Mouse (Mus musculus): ENCODE results near the gene AC124108.1.
"Not testable (repeated sequence)": the region's sequence is repeated elsewhere in the genome, so short reads cannot be mapped to it uniquely, and the experiment has no call there.

AC124108.1 gene

DNA sequence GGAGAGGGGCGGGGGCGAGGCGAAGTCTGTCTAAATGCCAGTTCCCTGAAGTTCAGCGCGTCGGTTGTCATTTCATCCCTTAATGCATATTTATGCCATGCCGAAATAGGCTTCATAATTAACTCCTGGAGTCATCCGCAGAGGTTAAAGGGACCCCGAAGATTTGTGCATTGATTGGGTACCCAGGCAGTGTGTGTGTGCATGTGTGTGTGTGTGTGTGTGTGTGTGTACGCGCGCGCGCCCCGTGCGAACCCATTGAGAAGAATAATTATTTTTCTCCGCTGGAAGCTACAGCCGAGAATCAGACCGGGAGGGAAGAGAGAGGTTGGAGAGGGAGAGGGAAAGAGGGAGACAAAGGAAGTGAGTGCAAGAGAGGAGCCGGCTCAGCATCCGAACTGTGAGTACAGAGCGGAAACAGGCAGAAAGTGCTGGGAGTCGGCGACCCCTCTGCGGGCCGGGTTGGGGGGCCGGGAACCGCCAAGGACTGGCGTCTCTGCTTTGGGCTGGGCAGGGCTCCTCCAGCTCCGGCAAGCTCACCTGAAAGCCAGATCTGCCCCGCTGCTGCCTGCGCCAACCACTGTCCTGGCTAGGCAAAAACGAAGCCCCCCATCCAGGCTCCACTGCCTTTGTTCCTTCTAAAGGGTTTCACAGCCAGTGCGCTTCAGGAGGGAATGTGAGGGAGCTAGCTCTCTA is at the start of gene AC124108.1, which contains the start of gene Lemd1:
TSS of gene AC124108.1 (plus strand) at position 365 of the 693 bp plus-strand sequence.
TSS of gene Lemd1 (plus strand) at position 339 of the 693 bp plus-strand sequence.
- no peak for DNase-seq

DNA sequence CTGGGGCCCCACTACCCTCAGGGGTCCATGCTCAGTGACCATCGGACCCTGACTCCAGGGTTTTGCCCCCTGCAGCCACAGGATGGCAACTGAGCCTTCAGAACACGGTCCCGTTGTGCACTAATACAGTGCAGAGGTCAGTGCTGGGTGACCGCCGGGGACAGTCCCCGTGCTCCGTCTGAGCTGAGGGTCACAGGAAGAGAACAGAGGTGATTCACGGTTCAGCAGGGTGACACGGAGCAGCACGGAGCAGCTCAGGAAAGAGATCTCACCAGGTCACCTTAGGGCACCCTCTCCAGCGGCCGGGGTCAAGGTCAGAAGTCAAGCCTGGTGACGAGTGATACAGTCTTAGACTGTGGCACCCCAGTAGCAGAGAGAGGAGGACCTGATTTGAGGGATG is 49.5 kb upstream of the AC124108.1 start:
- no peak for DNase-seq

DNA sequence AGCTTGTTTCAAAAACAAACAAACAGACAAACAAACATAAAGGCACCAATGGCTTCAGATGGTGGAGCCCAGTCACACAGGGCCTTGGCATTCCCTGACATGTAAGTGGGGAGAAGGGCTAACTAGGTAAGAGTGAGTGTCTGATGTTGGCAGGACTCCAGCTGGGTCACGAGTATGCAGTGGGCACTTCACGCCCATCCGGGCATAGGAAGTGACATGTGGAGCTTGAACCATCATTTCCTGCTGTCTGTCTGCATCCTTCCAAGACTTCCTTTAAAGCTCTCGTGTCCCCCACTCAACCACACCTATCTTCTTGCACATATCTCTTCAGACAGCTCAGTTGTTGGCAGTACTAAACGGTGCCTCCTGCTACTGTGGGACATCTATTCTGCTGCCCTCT is 48.2 kb upstream of the AC124108.1 start:
- DNase-seq: peak; percentile 73 to 78

- no peak for DNase-seq
Observed at GRCm38 (mm10) chr1:132143730-132144129, 47.5 kb upstream of the AC124108.1 start.

DNA sequence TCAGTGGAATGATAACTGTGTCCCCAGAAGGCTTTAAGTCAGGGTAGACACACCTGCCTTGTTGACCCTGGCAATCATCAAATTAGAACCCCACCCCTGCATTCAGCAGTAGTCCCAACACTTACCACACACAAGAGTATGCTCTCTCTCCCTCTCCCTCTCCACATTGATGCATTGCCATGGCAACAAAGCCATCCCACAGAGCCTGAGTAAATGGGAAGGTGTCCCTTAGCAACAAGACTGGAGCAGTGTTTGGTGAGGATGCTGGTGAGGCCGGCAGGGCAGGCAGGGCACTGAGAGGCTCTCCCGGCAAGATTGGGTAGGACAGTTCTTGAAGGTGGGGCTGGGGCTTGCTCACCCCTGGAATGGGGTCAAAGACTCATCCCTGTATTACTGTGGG is 47.0 kb upstream of the AC124108.1 start:
- DNase-seq: no peak

DNA sequence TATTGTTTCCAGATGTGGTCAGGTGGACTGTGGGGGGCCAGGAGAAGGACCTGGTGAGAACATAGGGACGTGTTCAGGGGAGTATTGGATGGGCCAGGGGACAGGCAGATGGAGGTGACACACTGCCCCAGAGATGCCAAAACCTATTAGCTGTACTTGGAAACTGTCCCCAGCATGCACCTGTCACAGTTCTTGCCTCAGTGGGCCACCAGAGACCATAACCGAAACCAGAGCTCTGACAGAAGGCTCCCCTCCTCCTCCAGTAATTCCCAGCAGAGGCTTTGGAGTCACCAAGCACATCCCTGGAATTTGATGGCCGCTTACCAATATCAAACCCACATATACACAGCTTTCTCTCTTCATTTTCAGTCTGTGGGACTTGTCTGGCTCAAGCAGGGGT is 46.4 kb upstream of the AC124108.1 start:
- no peak for DNase-seq

DNA sequence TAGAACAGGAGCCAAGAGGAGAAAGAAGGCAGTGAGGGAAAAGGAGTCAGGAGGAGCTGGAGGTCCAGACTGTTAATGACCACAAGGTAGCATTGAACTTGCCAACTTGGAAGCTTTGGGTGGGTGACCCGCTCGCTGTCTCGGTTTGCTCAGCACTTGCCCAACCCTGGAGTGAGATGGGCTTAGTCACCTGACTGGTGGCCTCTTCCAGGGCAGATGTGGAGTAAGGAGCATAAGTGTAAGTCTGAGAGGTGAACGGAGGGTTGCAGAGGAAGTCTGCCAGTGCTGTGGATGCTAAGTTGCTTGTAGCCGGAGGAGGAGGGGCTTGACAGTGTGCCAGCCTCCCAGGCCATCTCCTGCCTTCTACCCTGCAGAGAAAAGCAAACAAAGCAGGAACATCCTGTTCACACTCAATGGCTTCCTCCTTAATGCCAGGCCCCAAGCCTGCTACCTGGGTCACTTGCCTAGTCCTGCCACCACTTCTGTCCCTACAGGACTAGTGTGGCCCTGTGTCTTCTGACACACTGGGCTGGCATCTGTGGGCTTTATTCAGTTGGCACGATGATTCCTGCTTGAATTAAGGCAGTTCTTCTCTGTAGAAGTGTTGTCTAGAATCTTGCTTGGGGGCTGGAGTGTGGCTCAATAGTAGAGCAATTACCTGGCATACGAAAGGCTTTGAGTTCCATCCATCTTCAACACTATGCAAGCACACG is 45.1 kb upstream of the AC124108.1 start:
- DNase-seq: peak; percentile 77 to 86

DNA sequence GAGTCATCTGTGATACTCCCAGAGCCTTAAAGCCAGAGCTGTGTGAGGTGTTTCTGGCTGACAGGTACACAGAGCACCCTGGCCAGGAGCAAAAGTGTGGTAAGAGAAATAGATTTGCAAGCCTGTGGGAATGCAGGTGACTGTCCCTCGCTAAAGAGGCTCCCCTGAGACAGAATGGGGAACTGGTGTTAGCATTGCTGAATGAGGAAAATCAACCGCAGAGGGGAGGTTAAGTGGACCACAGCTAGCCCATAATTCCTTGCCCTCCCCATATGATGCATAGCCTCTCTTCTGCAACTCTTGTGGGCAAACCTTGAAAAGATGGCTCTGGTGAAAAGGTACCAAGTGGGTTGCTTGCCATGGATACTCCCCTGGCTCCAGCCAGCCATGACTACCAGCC is 41.8 kb upstream of the AC124108.1 start:
- no peak for DNase-seq

DNA sequence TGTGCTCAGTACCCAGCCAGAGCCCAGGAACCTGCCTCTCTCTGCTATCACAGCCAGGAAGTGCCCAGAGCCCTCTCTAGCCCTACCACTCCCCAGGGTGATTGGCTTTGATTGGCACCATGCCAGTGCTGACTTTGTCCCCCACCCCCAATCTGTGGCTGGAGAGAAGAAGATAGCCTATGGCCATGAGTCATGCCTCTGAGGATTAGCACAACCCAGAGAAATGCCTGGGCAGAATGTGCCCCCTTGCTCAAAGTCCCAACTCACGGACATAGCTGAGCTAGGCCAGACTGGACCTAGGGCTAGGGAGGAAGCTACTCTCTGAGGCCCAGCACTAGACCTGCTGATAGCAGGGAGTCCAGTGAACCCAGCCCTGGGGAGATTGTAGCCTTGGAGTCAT is 41.1 kb upstream of the AC124108.1 start:
- DNase-seq: peak; percentile 72 to 90

GRCm38 (mm10) chr1:132150817-132151601 is 40.2 kb upstream of the AC124108.1 start:
- peak; percentile 66 to 83 for DNase-seq

DNA sequence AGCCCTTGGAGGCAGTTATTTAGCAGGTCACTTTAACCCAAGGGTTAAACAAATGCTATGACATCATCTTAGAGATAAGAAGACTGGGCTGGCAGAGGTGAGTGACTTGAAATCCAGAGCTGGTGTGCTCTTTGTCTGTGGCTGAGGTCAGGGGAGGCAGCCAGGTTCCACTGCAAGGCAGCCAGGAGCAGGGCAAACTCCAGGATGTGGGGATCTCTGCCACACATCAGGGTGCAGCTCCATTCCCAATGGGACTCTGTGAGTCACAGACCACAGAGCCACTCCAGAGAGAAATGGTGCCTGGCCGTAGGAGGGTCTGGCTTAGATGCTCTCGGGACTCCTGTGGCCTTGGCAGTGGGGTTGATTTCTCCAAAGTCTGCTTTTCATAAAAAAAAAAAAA is 39.3 kb upstream of the AC124108.1 start:
- DNase-seq: no peak

DNA sequence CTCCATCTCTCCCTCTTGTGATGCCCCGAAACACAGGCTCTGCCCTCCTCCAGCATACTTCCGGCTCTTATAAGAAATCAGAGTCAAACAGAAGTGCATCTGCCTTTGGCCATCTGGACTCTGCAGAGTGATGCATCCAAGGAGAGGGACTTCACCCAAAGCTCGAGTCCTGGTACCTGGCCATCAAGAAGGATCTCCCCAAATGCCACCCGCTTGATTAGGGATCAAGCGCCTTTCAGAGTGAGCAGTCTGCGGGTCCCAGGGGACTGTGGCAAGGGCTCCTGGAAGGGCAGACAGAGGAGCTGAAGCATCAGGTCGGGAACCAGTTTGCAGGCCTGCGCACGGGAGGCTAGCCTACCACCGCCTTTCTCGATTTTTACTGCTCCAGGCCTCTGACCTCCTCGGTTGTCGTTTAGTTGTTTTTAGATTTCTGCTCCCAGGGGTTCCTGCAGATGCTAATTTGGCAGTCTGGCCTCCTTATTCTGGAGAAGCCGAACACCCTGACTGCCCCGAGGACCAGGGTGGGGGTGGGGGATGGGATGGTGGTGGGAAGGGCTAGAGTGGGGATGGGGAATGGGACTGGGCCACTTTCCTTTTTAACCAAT is 38.1 kb upstream of the AC124108.1 start:
- DNase-seq: peak in 1 of 2 experiments; percentile 29

DNA sequence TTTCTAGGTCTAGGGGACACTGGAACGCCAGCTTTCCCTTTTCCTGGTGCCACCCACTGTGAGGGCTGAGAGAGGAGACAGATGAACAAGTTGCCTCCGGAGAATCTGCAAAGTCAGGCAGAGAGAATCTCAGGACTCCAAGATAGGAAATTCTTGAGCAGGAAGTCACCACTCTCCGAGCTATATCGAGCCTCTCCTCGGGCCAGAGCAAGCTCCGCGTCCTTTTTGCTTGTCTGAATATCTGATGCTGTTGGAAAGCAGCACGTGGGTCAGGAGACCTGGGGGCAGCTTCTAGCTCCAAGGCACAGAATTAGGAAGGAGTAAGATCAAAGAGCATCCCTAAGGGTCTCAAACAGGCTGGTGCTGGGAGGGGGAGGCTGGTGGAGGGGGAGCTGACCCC is 37.6 kb upstream of the AC124108.1 start:
- DNase-seq: peak in 1 of 2 experiments; percentile 30

- peak; percentile 82 to 92 for DNase-seq
Observed at GRCm38 (mm10) chr1:132155737-132156136, 35.5 kb upstream of the AC124108.1 start.

GRCm38 (mm10) chr1:132157016-132157781 is 34.1 kb upstream of the AC124108.1 start:
- DNase-seq: peak; percentile 92 to 94

GRCm38 (mm10) chr1:132157808-132158207 is 33.4 kb upstream of the AC124108.1 start:
- no peak for DNase-seq

- peak; percentile 55 to 74 for DNase-seq
Observed at GRCm38 (mm10) chr1:132158741-132159140, 32.5 kb upstream of the AC124108.1 start.

GRCm38 (mm10) chr1:132159681-132160080 is 31.6 kb upstream of the AC124108.1 start:
- DNase-seq: peak in 1 of 2 experiments; percentile 25

DNA sequence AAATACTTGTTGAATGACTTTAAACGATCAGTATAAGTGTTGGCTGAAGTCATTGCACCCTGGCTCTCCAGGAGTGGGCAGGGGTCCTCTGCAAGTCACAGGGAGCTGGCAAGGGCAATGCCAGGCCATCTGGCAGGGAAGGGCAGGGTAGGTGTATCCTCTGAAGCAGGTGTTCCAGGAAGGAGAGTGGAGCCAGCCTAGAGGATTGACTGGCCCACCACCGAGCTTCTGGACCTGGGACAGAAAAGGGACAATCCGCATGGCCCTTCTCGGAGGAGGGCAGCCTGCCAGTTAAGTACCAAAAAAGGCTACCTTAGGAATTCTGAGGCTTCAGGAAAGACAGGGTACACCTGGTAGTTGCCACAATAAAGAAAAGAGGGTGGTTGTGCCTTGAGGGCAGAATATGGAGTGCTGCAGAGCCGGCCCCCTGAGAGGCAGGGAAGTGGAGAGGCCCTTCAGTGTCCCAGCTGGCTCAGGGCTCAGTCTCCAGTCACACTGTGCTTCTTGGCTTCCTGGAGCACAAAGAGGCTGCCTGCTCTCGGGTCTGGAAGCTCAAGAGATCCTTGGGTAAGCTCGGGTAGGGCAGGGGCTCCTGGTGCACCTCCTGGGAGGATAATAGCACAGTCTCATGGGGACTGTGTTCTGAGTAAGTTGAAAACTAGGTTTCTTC is 29.9 kb upstream of the AC124108.1 start:
- peak in 1 of 2 experiments; percentile 26 for DNase-seq

GRCm38 (mm10) chr1:132162618-132163017 is 28.6 kb upstream of the AC124108.1 start:
- DNase-seq: not testable (repeated sequence)

- DNase-seq: peak in 1 of 2 experiments; percentile 17
Observed at GRCm38 (mm10) chr1:132164780-132165518, 26.3 kb upstream of the AC124108.1 start.

Measured in kidney, postnatal 25 days (tissue).